Mouse (Mus musculus) hindbrain, embryonic 10.5 days (tissue): Measurements from ENCODE around the gene Stmn1. TPM values are rescaled to one million over a fixed set of nuclear protein-coding genes. Genes with fewer than 3 reads are reported as not detected.

Experiments used
- DNase-seq: peaks from one replicate; pipeline ENCODE4 v3.0.0-alpha.2; 2017; ENCODE audit warnings: low spot score
- H3K27ac ChIP-seq: fragments of 300-500 bp; sonication (generic); 2 replicates; pipeline ENCODE4 v1.5.1; 2016; ENCODE audit warnings: mild to moderate bottlenecking, moderate library complexity
- H3K27me3 ChIP-seq: fragments of 300-500 bp; sonication (generic); 2 replicates; pipeline ENCODE4 v1.6.1; 2016; ENCODE audit warnings: mild to moderate bottlenecking; ENCODE audit not compliant: poor library complexity, insufficient read depth, severe bottlenecking
- H3K36me3 ChIP-seq: fragments of 300-500 bp; sonication (generic); 2 replicates; pipeline ENCODE4 v1.6.1; 2016; ENCODE audit warnings: mild to moderate bottlenecking, moderate library complexity
- H3K4me1 ChIP-seq: fragments of 300-500 bp; sonication (generic); replicated peaks from 2 replicates; pipeline ENCODE4 v1.6.1; 2016; ENCODE audit warnings: mild to moderate bottlenecking
- H3K4me3 ChIP-seq: fragments of 300-500 bp; sonication (generic); 2 replicates; pipeline ENCODE4 v1.5.1; 2016; ENCODE audit warnings: mild to moderate bottlenecking, moderate library complexity
- H3K9me3 ChIP-seq: fragments of 300-500 bp; sonication (generic); 2 replicates; pipeline ENCODE4 v1.6.1; 2016; ENCODE audit warnings: mild to moderate bottlenecking, moderate library complexity
- WGBS: fragments of 180-500 bp; shearing (Covaris S2); methylation state at CpG from one replicate; pipeline ENCODE4 v1.1.7; 2016; 5-methylcytosine and 5-hydroxymethylcytosine counted together
- polyA plus RNA-seq: library from polyadenylated mRNA; unstranded; fragments of >200 nt; fragmentation: Nextera tagmentation; extraction: Ambion mirVana; gene quantifications from 2 replicates; pipeline ENCODE4 v1.2.1, GENCODE M21; 2016

Stmn1 gene
- polyA plus RNA-seq, 1 experiment from 2014 or later, result 3,914 TPM

DNA sequence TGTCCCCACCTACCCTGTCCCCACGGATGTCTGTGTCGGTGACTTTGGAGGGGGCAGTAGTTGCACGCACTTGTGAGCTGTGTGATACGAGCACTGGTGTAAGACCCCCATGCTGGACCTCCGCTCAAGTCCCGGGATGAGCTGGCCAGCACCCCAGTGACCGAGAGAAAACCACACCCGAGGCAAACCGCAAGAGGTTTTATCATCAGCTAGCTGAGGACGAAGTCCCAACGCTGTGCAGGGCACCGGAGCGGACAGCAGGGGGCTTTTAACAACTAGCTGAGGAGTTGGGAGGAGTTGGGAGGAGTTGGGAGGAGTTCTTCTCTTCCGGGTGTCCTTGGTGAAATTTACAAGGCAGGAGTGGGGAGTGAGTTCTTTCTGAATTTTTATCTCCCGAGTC lies 44.7 kb downstream of the Stmn1 start:
- Histone ChIP-seq H3K4me1 (peaks cover 41% of the 10 kb centered on the region), H3K27me3 (no peaks in the 10 kb centered on the region), H3K36me3 (peaks cover 14% of the 10 kb centered on the region), H3K9me3 (no peaks in the 10 kb centered on the region), H3K27ac (no peak overlapping the region), H3K4me3 (peak overlapping the region; percentile 35)
- WGBS, result 28% methylated on average over 15 of the region's 15 CpGs
- DNase-seq, result peak; percentile 63

DNA sequence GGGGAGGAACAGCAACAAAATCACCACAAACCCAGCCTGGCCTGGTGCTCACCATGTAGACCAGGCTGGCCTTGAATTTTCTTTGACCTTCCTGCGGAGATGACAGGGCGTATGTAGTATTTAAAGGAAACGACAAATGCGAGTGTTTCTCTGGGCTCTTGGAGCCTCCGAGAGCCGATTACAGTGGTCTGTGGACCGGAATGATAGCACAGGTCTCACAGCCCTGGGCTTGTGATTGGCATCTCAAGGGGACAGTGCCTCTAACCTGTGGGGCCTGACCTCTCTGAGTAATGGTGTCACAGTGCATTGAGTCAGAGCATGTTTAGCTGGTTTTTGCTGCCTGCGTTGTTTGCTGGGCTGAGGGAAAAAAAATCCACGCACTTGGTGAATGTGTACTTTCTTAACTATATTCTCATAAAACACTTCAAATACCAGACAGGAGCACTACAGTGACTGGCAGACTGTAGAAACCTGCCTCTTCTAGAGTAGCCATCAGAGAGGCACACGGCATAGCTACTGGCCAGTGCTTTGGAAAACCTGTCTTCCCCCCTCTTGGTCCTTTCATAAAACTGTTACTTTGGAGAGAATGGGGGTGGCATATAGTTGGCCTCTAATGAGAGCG lies 46.3 kb downstream of the Stmn1 start:
- no peak overlapping the region for H3K4me3 ChIP-seq
- H3K27me3 ChIP-seq, result no peaks in the 10 kb centered on the region
- H3K4me1 ChIP-seq, result peaks cover 38% of the 10 kb centered on the region
- no peaks in the 10 kb centered on the region for H3K9me3 ChIP-seq
- 90% methylated on average over 11 of the region's 11 CpGs for WGBS
- no peak for DNase-seq
- H3K36me3 ChIP-seq, result peaks cover 19% of the 10 kb centered on the region
- no peak overlapping the region for H3K27ac ChIP-seq

DNA sequence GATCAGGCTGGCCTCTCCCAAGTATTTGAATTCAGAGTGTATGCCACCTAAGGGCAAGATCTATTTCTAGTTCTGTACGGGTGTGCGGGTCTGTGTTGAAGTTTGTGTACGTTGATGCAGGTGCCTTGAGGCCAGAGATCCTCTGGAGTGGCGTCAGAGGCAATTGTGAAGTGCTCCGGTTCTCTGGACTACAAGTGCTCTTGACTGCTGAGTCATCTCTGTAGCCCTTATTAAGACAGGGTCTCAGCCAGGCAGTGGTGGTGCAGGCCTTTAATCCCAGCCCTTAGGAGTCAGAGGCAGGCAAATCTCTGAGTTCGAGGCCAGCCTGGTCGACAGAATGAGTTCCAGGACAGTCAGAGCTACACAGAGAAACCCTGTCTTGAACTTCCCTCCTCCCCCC lies 47.5 kb downstream of the Stmn1 start:
- peaks cover 29% of the 10 kb centered on the region for H3K36me3 ChIP-seq

GRCm38 (mm10) chr4:134516981-134517380 lies 48.9 kb downstream of the Stmn1 start:
- H3K4me3 ChIP-seq, result no peak overlapping the region
- 84% methylated on average over 8 of the region's 8 CpGs for WGBS
- H3K27ac ChIP-seq, result no peak overlapping the region
- peaks cover 42% of the 10 kb centered on the region for H3K36me3 ChIP-seq
- H3K4me1 ChIP-seq, result peaks cover 20% of the 10 kb centered on the region
- no peak for DNase-seq
- no peaks in the 10 kb centered on the region for H3K27me3 ChIP-seq
- H3K9me3 ChIP-seq, result no peaks in the 10 kb centered on the region

More for the DNA sequence above, 47.5 kb downstream of the Stmn1 start:
- Histone ChIP-seq H3K4me3 (no peak overlapping the region), H3K27me3 (no peaks in the 10 kb centered on the region), H3K4me1 (peaks cover 34% of the 10 kb centered on the region), H3K9me3 (no peaks in the 10 kb centered on the region), H3K27ac (no peak overlapping the region)
- WGBS, result 87% methylated on average over 7 of the region's 7 CpGs
- DNase-seq, result no peak

DNA sequence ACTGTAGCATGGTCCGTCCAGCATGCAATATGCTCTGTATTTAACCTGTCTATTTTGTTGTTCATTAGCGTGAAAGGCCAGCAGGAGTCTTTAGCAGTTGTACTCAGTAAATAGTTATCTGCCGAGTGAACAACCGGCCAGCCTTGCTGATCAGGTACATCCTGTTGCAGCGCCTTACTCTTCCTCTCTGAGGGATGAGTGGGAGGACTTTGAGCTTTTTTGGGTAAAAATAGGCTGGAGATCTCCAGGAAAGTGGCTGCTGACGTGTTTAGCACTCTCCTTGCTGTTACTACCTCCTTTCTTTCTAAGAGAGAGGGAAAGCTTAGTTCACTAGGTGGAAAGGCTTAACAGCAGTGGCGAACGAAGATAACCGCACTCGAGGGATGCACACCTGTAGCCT lies 49.6 kb downstream of the Stmn1 start:
- Histone ChIP-seq H3K9me3 (no peaks in the 10 kb centered on the region), H3K27me3 (no peaks in the 10 kb centered on the region), H3K4me1 (peaks cover 15% of the 10 kb centered on the region), H3K36me3 (peaks cover 50% of the 10 kb centered on the region), H3K27ac (no peak overlapping the region), H3K4me3 (no peak overlapping the region)
- DNase-seq, result no peak
- 92% methylated on average over 10 of the region's 10 CpGs for WGBS

DNA sequence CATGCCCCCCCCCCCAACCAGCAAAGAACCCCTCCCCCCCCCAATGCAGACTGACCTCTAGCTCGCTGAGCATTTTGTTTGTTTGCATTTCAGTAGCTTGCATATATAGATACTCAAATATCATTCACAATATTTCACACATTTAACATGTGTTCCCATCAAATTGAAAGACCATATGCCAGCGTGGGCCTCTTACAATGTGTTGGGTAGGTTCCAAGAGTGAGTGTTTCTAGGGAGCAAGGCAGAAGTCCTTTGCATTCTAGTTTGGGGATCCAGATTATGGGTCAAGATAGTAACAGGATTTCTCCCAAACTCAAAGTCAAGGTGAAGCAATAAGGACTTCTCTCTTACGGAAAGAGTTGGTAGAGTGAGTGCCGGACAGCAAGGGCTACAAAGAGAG lies 50.4 kb downstream of the Stmn1 start:
- Histone ChIP-seq H3K36me3 (peaks cover 58% of the 10 kb centered on the region), H3K27me3 (no peaks in the 10 kb centered on the region), H3K27ac (no peak overlapping the region), H3K4me1 (peaks cover 12% of the 10 kb centered on the region; the same call in 1 of the 2 replicates), H3K9me3 (no peaks in the 10 kb centered on the region), H3K4me3 (no peak overlapping the region)
- 91% methylated on average over 4 of the region's 4 CpGs for WGBS
- no peak for DNase-seq

- no peaks in the 10 kb centered on the region for H3K9me3 ChIP-seq
- H3K27me3 ChIP-seq, result no peaks in the 10 kb centered on the region
- no peak for DNase-seq
- H3K4me1 ChIP-seq, result peaks cover 6% of the 10 kb centered on the region; the same call in 1 of the 2 replicates
- H3K27ac ChIP-seq, result no peak overlapping the region
- no peak overlapping the region for H3K4me3 ChIP-seq
- H3K36me3 ChIP-seq, result peaks cover 63% of the 10 kb centered on the region
These were observed 51.2 kb downstream of the Stmn1 start for GRCm38 (mm10) chr4:134519281-134519680.

Other genes with a start within 250 kb of the Stmn1 start
- not detected in 2 replicates for gene Catsper4, start 240.9 kb upstream of the Stmn1 start, polyA plus RNA-seq
- 0.89 and 1.2 TPM in 2 replicates for gene Cnksr1, start 229.9 kb upstream of the Stmn1 start, polyA plus RNA-seq
- 0.49 and 1.0 TPM in 2 replicates for gene E130218I03Rik, start 224.7 kb upstream of the Stmn1 start, polyA plus RNA-seq
- 20.6 and 21.6 TPM in 2 replicates for gene Zfp593, start 222.7 kb upstream of the Stmn1 start, polyA plus RNA-seq
- gene Gm30191, start 221.4 kb upstream of the Stmn1 start, polyA plus RNA-seq, result not detected in 2 replicates
- gene Grrp1, start 214.2 kb upstream of the Stmn1 start, polyA plus RNA-seq, result 6.2 and 6.8 TPM in 2 replicates
- 18.1 and 18.8 TPM in 2 replicates for gene Pdik1l, start 180.4 kb upstream of the Stmn1 start, polyA plus RNA-seq
- 0.51 and 0.56 TPM in 2 replicates for gene Trim63, start 153.2 kb upstream of the Stmn1 start, polyA plus RNA-seq
- 0.10 TPM in 1 of 2 replicates, not detected in the other for gene Slc30a2, start 125.1 kb upstream of the Stmn1 start, polyA plus RNA-seq
- 0.25 and 0.63 TPM in 2 replicates for gene Extl1, start 84.5 kb upstream of the Stmn1 start, polyA plus RNA-seq
- 7.9 and 9.5 TPM in 2 replicates for gene Pafah2, start 72.0 kb upstream of the Stmn1 start, polyA plus RNA-seq
- gene Paqr7, start 28.4 kb downstream of the Stmn1 start, polyA plus RNA-seq, result 3.1 and 4.3 TPM in 2 replicates
- 19.3 and 25.9 TPM in 2 replicates for gene Aunip, start 42.7 kb downstream of the Stmn1 start, polyA plus RNA-seq
- 115 and 125 TPM in 2 replicates for gene Mtfr1l, start 67.1 kb downstream of the Stmn1 start, polyA plus RNA-seq
- 8.6 and 10.3 TPM in 2 replicates for gene Selenon, start 83.8 kb downstream of the Stmn1 start, polyA plus RNA-seq
- 3.7 and 4.1 TPM in 2 replicates for gene Man1c1, start 236.0 kb downstream of the Stmn1 start, polyA plus RNA-seq